Mouse (Mus musculus): Measurements from ENCODE around the gene Map2k1.

Map2k1 gene

GRCm38 (mm10) chr9:64253021-64253904, at the start of gene Map2k1:
Map2k1 (minus strand) TSS chr9:64253631.
- no peak; the same call in 1 of the 2 replicates for TF ChIP-seq GATA4 (IDR thresholded peaks at IDR 0.05; ENCODE audit: insufficient replicate concordance, low read length)

- no peak for TF ChIP-seq GATA4 (IDR thresholded peaks at IDR 0.05; ENCODE audit: insufficient replicate concordance, low read length)
Observed at GRCm38 (mm10) chr9:64282404-64282987, 29.1 kb upstream of the Map2k1 start.

- TF ChIP-seq GATA4 (IDR thresholded peaks at IDR 0.05; ENCODE audit: insufficient replicate concordance, low read length), result no peak
Observed at GRCm38 (mm10) chr9:64281781-64282178, 28.3 kb upstream of the Map2k1 start.

- TF ChIP-seq GATA4 (IDR thresholded peaks at IDR 0.05; ENCODE audit: insufficient replicate concordance, low read length), result peak; percentile 35; the same call in 1 of the 2 replicates
Observed at GRCm38 (mm10) chr9:64281105-64281780, 27.8 kb upstream of the Map2k1 start, which contains the start of gene Tipin. Tipin (plus strand) TSS chr9:64281581.

- no peak for TF ChIP-seq GATA4 (IDR thresholded peaks at IDR 0.05; ENCODE audit: insufficient replicate concordance, low read length)
Observed at GRCm38 (mm10) chr9:64278665-64279310, 25.4 kb upstream of the Map2k1 start.

- TF ChIP-seq GATA4 (IDR thresholded peaks at IDR 0.05; ENCODE audit: insufficient replicate concordance, low read length), result no peak
Observed at GRCm38 (mm10) chr9:64277706-64278105, 24.3 kb upstream of the Map2k1 start.

- TF ChIP-seq GATA4 (IDR thresholded peaks at IDR 0.05; ENCODE audit: insufficient replicate concordance, low read length), result no peak
Observed at GRCm38 (mm10) chr9:64274919-64275318, 21.5 kb upstream of the Map2k1 start.

GRCm38 (mm10) chr9:64274291-64274690, 20.9 kb upstream of the Map2k1 start:
- no peak for TF ChIP-seq GATA4 (IDR thresholded peaks at IDR 0.05; ENCODE audit: insufficient replicate concordance, low read length)

GRCm38 (mm10) chr9:64273757-64274156, 20.3 kb upstream of the Map2k1 start:
- no peak for TF ChIP-seq GATA4 (IDR thresholded peaks at IDR 0.05; ENCODE audit: insufficient replicate concordance, low read length)

GRCm38 (mm10) chr9:64272611-64273010, 19.2 kb upstream of the Map2k1 start:
- TF ChIP-seq GATA4 (IDR thresholded peaks at IDR 0.05; ENCODE audit: insufficient replicate concordance, low read length), result no peak

GRCm38 (mm10) chr9:64271249-64271648, 17.8 kb upstream of the Map2k1 start:
- no peak for TF ChIP-seq GATA4 (IDR thresholded peaks at IDR 0.05; ENCODE audit: insufficient replicate concordance, low read length)

GRCm38 (mm10) chr9:64268196-64268595, 14.8 kb upstream of the Map2k1 start:
- no peak for TF ChIP-seq GATA4 (IDR thresholded peaks at IDR 0.05; ENCODE audit: insufficient replicate concordance, low read length)

GRCm38 (mm10) chr9:64267231-64267630, 13.8 kb upstream of the Map2k1 start:
- TF ChIP-seq GATA4 (IDR thresholded peaks at IDR 0.05; ENCODE audit: insufficient replicate concordance, low read length), result no peak

- no peak for TF ChIP-seq GATA4 (IDR thresholded peaks at IDR 0.05; ENCODE audit: insufficient replicate concordance, low read length)
Observed at GRCm38 (mm10) chr9:64264813-64265212, 11.4 kb upstream of the Map2k1 start.

GRCm38 (mm10) chr9:64261023-64261422, 7.6 kb upstream of the Map2k1 start:
- no peak for TF ChIP-seq GATA4 (IDR thresholded peaks at IDR 0.05; ENCODE audit: insufficient replicate concordance, low read length)
